Mouse (Mus musculus) C2C12 (cell line): Measurements from ENCODE around the gene Tube1. TPM values are rescaled to one million over a fixed set of nuclear protein-coding genes. Genes with fewer than 3 reads are reported as not detected.
A peak's percentile ranks its signal among the peaks of the same experiment; 100 is the strongest.

Experiments
- H3K27me3 ChIP-seq: one replicate; pipeline ENCODE4 v1.6.1; 2011; ENCODE audit not compliant: control insufficient read depth, insufficient read depth, insufficient read length
- H3K36me3 ChIP-seq: one replicate; pipeline ENCODE4 v1.6.1; 2011; ENCODE audit not compliant: control insufficient read depth, insufficient read depth
- H3K4me3 ChIP-seq: one replicate; pipeline ENCODE4 v1.5.1; 2011; ENCODE audit warnings: mild to moderate bottlenecking, control low read depth; ENCODE audit not compliant: poor library complexity, insufficient read depth, severe bottlenecking
- H3K79me2 ChIP-seq: one replicate; pipeline ENCODE4 v1.6.1; 2011; ENCODE audit not compliant: control insufficient read depth, insufficient read depth
- H3K79me3 ChIP-seq: one replicate; pipeline ENCODE4 v1.6.1; 2011; ENCODE audit warnings: low read depth, control low read depth
- H3ac ChIP-seq: one replicate; pipeline ENCODE3; 2011; ENCODE audit warnings: low read depth; ENCODE audit not compliant: control insufficient read depth, insufficient read length
- CEBPB ChIP-seq: IDR thresholded peaks from one replicate; pipeline ENCODE4 v1.6.1; 2011; ENCODE audit warnings: low read depth, mild to moderate bottlenecking, control low read depth, moderate library complexity
- CTCF ChIP-seq: IDR thresholded peaks from one replicate; pipeline ENCODE4 v1.5.1; 2011; ENCODE audit not compliant: control insufficient read depth, insufficient read depth, insufficient read length
- FOSL1 ChIP-seq: IDR thresholded peaks from one replicate; pipeline ENCODE4 v1.8.0; 2011; ENCODE audit warnings: mild to moderate bottlenecking, low read length; ENCODE audit not compliant: poor library complexity, insufficient read depth, severe bottlenecking
- MAX ChIP-seq: IDR thresholded peaks from one replicate; pipeline ENCODE4 v1.6.1; 2011; ENCODE audit warnings: mild to moderate bottlenecking, control low read depth
- MYOD1 ChIP-seq: IDR thresholded peaks from one replicate; pipeline ENCODE4 v1.6.1; 2011; ENCODE audit warnings: low read depth; ENCODE audit not compliant: control insufficient read depth, insufficient read length
- MYOG ChIP-seq: IDR thresholded peaks from one replicate; pipeline ENCODE4 v1.6.1; 2011; ENCODE audit not compliant: control insufficient read depth, insufficient read length; ENCODE audit errors: extremely low read depth
- USF1 ChIP-seq: IDR thresholded peaks from one replicate; pipeline ENCODE4 v1.6.1; 2011; ENCODE audit warnings: low read depth, mild to moderate bottlenecking, control low read depth, moderate library complexity
- polyA plus RNA-seq: library from polyadenylated mRNA; unstranded; fragments of >200 nt; fragmentation: generic; extraction: Trizol; gene quantifications from one replicate; pipeline ENCODE4 v1.2.1, GENCODE M21; 2012; ENCODE audit warnings: missing spikeins

Gene Tube1
- polyA plus RNA-seq, 1 experiment = 3.3 TPM

GRCm38 (mm10) chr10:39170706-39171105 lies 36.9 kb downstream of the Tube1 start:
- no peak overlapping the region for H3K4me3 ChIP-seq
- no peaks in the 10 kb centered on the region for H3K79me3 ChIP-seq
- H3ac ChIP-seq = no peak overlapping the region
- H3K27me3 ChIP-seq = peaks cover 6% of the 10 kb centered on the region
- no peaks in the 10 kb centered on the region for H3K36me3 ChIP-seq
- no peaks in the 10 kb centered on the region for H3K79me2 ChIP-seq
- TF ChIP-seq CEBPB (no peak), FOSL1 (no peak), MYOD1 (no peak), MAX (no peak), USF1 (no peak), MYOG (no peak), CTCF (no peak)

- Histone ChIP-seq H3K79me3 (no peaks in the 10 kb centered on the region), H3K27me3 (peaks cover 6% of the 10 kb centered on the region), H3ac (peak overlapping the region; percentile 57), H3K79me2 (no peaks in the 10 kb centered on the region), H3K36me3 (no peaks in the 10 kb centered on the region), H3K4me3 (peak overlapping the region; percentile 28)
- TF ChIP-seq CTCF = peak; percentile 77
- TF ChIP-seq USF1 = no peak
Observed at GRCm38 (mm10) chr10:39171134-39171533, 37.4 kb downstream of the Tube1 start.

DNA sequence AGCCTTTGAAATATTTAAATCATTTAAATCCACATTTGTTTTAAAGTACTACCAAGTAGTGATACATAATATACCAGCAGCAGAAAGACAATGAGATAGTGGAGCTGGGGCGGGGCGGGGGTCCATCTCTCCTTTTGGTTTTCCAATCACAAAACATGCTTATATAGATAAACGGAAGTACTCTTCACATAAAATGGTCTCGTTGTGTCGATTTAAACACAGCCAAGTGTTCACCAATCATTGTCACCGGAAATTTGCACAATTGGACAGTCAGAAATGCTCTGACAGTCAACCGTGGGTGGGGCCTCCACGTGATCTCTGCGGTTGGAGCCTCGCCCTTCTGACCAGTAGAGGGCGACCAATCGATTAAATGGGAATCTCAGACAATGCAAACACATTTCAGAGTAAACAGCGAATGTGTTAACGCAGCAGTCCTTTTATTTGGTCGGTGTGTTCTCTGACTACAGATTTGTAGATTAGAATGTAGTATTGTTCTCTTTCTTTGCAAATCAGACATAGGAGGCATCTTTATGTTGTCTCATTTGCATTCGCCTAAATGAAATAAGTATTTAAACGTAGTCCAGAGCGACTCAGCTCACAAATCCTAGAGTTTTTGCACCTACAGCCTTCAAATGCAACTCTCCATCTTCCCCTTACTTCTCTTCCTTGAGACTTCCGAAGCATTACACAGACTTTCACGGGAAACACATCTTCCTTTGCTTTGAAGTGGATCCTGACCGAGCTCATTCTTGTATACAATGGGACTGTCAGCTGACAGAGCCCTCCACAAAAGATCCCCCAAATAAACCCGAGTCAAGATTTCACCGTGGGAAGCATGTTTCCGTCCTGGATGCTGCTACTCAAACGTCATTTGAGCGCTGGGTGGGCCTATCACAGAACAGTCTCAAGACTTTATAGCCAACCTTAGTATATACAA lies 38.1 kb downstream of the Tube1 start:
- TF ChIP-seq FOSL1 (no peak), USF1 (peak; percentile 100), MYOG (no peak), CTCF (peak; percentile 51), CEBPB (no peak), MYOD1 (no peak), MAX (peak; percentile 86)
- Histone ChIP-seq H3ac (peak overlapping the region; percentile 57), H3K79me2 (no peaks in the 10 kb centered on the region), H3K27me3 (peaks cover 6% of the 10 kb centered on the region), H3K79me3 (no peaks in the 10 kb centered on the region), H3K36me3 (no peaks in the 10 kb centered on the region), H3K4me3 (peak overlapping the region; percentile 28)

DNA sequence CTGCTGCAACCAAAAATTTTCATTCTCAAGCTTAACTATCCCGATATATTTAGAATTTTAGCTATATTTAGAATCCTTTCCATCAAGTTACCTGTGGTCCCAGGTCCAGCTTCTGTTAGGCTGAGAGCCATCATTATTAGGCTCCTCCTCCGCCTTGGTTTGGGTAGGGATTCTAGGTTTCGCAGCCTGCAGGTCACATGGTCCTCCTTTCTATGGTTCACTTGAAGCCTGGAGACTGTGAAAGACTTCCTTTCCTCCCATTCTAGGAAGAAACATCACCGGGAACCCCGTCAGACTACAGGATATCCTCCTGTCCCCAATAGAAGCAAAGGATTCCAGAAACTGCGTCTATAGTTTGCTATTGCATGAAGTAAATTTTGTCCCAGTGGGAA lies 38.8 kb downstream of the Tube1 start:
- no peak for TF ChIP-seq MYOD1
- TF ChIP-seq FOSL1 = no peak
- no peak for TF ChIP-seq USF1
- TF ChIP-seq MYOG = no peak
- no peak for TF ChIP-seq CTCF
- no peak for TF ChIP-seq MAX
- no peak for TF ChIP-seq CEBPB
- no peaks in the 10 kb centered on the region for H3K36me3 ChIP-seq
- no peaks in the 10 kb centered on the region for H3K79me2 ChIP-seq
- no peak overlapping the region for H3K4me3 ChIP-seq
- no peaks in the 10 kb centered on the region for H3K79me3 ChIP-seq
- peaks cover 2% of the 10 kb centered on the region for H3K27me3 ChIP-seq
- no peak overlapping the region for H3ac ChIP-seq

DNA sequence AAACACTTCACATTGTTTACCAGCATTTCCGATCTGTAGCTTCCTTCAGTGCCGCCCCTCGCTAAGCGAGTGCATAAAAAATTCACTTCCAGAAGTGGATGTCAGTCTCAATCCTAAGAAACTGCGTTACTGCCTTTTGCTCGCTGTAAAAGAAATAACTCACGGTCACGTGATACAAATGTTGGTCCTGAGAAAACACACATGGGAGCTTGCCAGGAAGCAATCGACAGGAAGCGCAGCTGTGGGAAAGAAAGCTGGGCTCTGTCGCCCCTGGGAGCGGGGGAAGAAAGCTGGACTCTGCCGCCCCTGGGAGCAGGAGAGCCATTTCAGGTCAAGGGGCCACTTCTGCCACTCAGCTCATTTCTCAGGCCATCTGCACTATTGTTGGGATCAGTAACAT lies 39.3 kb downstream of the Tube1 start:
- H3K36me3 ChIP-seq = no peaks in the 10 kb centered on the region
- no peaks in the 10 kb centered on the region for H3K79me3 ChIP-seq
- H3K27me3 ChIP-seq = no peaks in the 10 kb centered on the region
- H3K4me3 ChIP-seq = no peak overlapping the region
- TF ChIP-seq CTCF = no peak
- TF ChIP-seq MYOG = no peak
- TF ChIP-seq FOSL1 = no peak
- no peak for TF ChIP-seq MYOD1
- TF ChIP-seq CEBPB = no peak
- peak; percentile 37 for TF ChIP-seq USF1
- H3K79me2 ChIP-seq = no peaks in the 10 kb centered on the region
- H3ac ChIP-seq = no peak overlapping the region

DNA sequence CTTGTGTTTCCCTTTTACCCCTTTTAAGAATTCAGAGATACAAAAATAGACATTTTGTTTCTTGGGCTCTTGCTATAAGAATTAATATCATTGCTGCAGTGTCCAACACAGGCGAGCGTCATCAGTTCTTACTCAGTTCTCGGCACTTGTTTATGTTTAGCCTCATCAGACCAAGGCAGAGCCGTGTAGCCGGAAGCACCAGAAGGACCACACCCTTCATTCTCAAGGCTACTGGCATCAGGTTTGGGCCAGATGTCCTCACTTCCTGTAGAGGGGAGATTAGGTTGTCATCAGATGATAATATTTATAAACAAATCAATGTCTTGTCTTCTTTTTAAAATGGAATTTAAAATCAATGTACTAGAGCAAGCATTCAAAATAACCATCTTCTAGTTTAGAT lies 43.2 kb downstream of the Tube1 start:
- Histone ChIP-seq H3ac (no peak overlapping the region), H3K79me2 (no peaks in the 10 kb centered on the region), H3K4me3 (no peak overlapping the region), H3K79me3 (no peaks in the 10 kb centered on the region), H3K36me3 (no peaks in the 10 kb centered on the region), H3K27me3 (no peaks in the 10 kb centered on the region)
- TF ChIP-seq CEBPB (no peak), MYOD1 (no peak), FOSL1 (no peak), MYOG (no peak), USF1 (no peak), CTCF (no peak), MAX (no peak)
